Mouse (Mus musculus) bone marrow, adult 2 months (tissue): ENCODE measurements around the gene Arf6.

Experiments
- CTCF ChIP-seq: fragments of 200-500 bp; IDR thresholded peaks from 2 replicates; pipeline ENCODE4 v1.5.1; 2011; ENCODE audit warnings: low read length, control low read depth; ENCODE audit not compliant: control insufficient read depth, insufficient read depth
- POLR2A ChIP-seq: fragments of 200-500 bp; IDR thresholded peaks from 2 replicates; pipeline ENCODE4 v1.6.1; 2011; ENCODE audit warnings: low read depth, mild to moderate bottlenecking, control low read depth, low read length, borderline replicate concordance; ENCODE audit not compliant: control insufficient read depth

- TF ChIP-seq POLR2A: no peak
- no peak for TF ChIP-seq CTCF
Observed at GRCm38 (mm10) chr12:69372731-69373331, 881 bp downstream of the Arf6 start.
